Mouse (Mus musculus) limb, embryonic 11.5 days (tissue): Measurements from ENCODE around the gene Gm16181. TPM values are rescaled to one million over a fixed set of nuclear protein-coding genes. Genes with fewer than 3 reads are reported as not detected.
"Not testable (repeated sequence)": the region's sequence is repeated elsewhere in the genome, so short reads cannot be mapped to it uniquely, and the experiment has no call there.

Experiments
- ATAC-seq: fragments of 200-750 bp; cut with Nextera tagmentation; 2 replicates; pipeline ENCODE4 v1.8.0; 2017; ENCODE audit warnings: low read depth; ENCODE audit not compliant: insufficient number of reproducible peaks, low FRiP score, low TSS enrichment
- DNase-seq: peaks from one replicate; pipeline ENCODE4 v3.0.0-alpha.2; 2015; ENCODE audit warnings: low spot score
- H3K27ac ChIP-seq: fragments of 300-500 bp; sonication (generic); replicated peaks from 2 replicates; pipeline ENCODE4 v1.5.1; 2014; ENCODE audit warnings: low read depth, mild to moderate bottlenecking, low read length
- H3K27me3 ChIP-seq: fragments of 300-500 bp; sonication (generic); 2 replicates; pipeline ENCODE4 v1.6.1; 2014; ENCODE audit warnings: mild to moderate bottlenecking, low read length, mixed read lengths; ENCODE audit not compliant: control insufficient read depth, insufficient read depth
- H3K36me3 ChIP-seq: fragments of 300-500 bp; sonication (generic); 2 replicates; pipeline ENCODE4 v1.6.1; 2014; ENCODE audit warnings: mild to moderate bottlenecking, low read length, moderate library complexity, mixed read lengths; ENCODE audit not compliant: control insufficient read depth, insufficient read depth
- H3K4me1 ChIP-seq: fragments of 300-500 bp; sonication (generic); 2 replicates; pipeline ENCODE4 v1.6.1; 2014; ENCODE audit warnings: low read length, mixed read lengths; ENCODE audit not compliant: control insufficient read depth, insufficient read depth
- H3K4me2 ChIP-seq: fragments of 300-500 bp; sonication (generic); 2 replicates; pipeline ENCODE4 v1.6.1; 2014; ENCODE audit warnings: low read depth, mild to moderate bottlenecking, moderate library complexity; ENCODE audit not compliant: severe bottlenecking
- H3K4me3 ChIP-seq: fragments of 300-500 bp; sonication (generic); 2 replicates; pipeline ENCODE4 v1.5.1; 2014; ENCODE audit warnings: low read depth, low read length
- H3K9ac ChIP-seq: fragments of 300-500 bp; sonication (generic); 2 replicates; pipeline ENCODE4 v1.6.1; 2014; ENCODE audit warnings: mild to moderate bottlenecking, low read length
- H3K9me3 ChIP-seq: fragments of 300-500 bp; sonication (generic); 2 replicates; pipeline ENCODE4 v1.6.1; 2016; ENCODE audit warnings: low read length; ENCODE audit not compliant: control insufficient read depth
- WGBS: fragments of 180-500 bp; shearing (Covaris S2); extraction: QIAGEN DNeasy Blood & Tissue Kit; methylation state at CpG from one replicate; pipeline ENCODE4 v1.1.7; 2014; 5-methylcytosine and 5-hydroxymethylcytosine counted together
- polyA plus RNA-seq: library from polyadenylated mRNA; unstranded; fragments of >200 nt; fragmentation: Nextera tagmentation; extraction: Ambion mirVana; gene quantifications from 2 replicates; pipeline ENCODE4 v1.2.1, GENCODE M21; 2014

Gm16181 gene
- polyA plus RNA-seq, 1 experiment from 2014 or later = not detected

DNA sequence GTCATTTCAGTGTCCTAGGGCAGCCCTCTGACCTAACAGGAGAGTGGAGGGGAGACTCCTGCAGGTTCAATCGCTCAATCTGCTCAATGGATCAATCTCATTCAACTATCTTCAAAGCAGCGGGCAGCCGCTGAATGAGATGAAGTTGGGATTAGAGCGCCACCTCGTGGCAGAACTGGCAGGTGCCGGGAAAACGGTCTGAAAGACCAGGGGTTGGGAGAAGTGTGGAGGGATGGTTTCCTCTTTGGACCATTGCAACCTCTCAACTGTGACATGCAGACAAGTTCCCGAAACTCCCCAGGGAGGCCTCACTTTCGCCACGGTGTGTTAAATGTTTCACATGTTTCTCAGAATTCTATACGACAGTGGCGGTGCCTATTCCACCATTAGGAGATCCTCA, 11.4 kb downstream of the Gm16181 start:
- H3K4me1 ChIP-seq = 0 out of 2 replicates have a peak, but pooled peaks cover 3% of the 10 kb centered on the region
- 14% methylated on average over 12 of the region's 12 CpGs for WGBS
- no peaks in the 10 kb centered on the region for H3K27me3 ChIP-seq
- H3K9me3 ChIP-seq = no peaks in the 10 kb centered on the region
- no peak overlapping the region for H3K27ac ChIP-seq
- H3K4me3 ChIP-seq = no peak overlapping the region
- no peak for ATAC-seq
- peak; percentile 94 for DNase-seq
- no peak overlapping the region for H3K9ac ChIP-seq
- H3K36me3 ChIP-seq = peaks cover 10% of the 10 kb centered on the region; the same call in 1 of the 2 replicates
- no peak overlapping the region for H3K4me2 ChIP-seq

DNA sequence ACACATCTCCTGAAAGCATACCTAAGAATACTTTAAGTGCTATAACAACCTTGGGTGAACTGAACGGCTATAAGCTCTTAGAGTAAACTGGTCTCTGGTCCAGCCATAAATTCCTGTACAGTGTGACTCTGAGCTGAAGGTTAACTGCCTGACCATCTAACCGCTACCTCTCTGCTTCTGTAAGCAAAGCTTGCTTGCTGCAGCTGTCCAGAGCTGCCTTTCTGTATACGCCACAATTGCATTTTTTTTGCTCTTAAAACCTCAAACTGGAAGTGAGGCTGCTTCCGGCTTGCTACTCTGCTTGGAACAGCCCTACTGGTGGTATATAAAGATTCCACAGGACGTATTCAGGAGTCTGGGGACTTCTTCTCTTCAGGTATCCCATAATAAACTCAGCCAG, 12.0 kb downstream of the Gm16181 start:
- Histone ChIP-seq H3K9me3 (no peaks in the 10 kb centered on the region), H3K4me2 (no peak overlapping the region), H3K9ac (no peak overlapping the region), H3K4me1 (0 out of 2 replicates have a peak, but pooled peaks cover 3% of the 10 kb centered on the region), H3K27me3 (no peaks in the 10 kb centered on the region), H3K27ac (no peak overlapping the region), H3K4me3 (no peak overlapping the region), H3K36me3 (peaks cover 9% of the 10 kb centered on the region; the same call in 1 of the 2 replicates)
- no peak for DNase-seq
- ATAC-seq = no peak
- 86% methylated on average over 5 of the region's 5 CpGs for WGBS

DNA sequence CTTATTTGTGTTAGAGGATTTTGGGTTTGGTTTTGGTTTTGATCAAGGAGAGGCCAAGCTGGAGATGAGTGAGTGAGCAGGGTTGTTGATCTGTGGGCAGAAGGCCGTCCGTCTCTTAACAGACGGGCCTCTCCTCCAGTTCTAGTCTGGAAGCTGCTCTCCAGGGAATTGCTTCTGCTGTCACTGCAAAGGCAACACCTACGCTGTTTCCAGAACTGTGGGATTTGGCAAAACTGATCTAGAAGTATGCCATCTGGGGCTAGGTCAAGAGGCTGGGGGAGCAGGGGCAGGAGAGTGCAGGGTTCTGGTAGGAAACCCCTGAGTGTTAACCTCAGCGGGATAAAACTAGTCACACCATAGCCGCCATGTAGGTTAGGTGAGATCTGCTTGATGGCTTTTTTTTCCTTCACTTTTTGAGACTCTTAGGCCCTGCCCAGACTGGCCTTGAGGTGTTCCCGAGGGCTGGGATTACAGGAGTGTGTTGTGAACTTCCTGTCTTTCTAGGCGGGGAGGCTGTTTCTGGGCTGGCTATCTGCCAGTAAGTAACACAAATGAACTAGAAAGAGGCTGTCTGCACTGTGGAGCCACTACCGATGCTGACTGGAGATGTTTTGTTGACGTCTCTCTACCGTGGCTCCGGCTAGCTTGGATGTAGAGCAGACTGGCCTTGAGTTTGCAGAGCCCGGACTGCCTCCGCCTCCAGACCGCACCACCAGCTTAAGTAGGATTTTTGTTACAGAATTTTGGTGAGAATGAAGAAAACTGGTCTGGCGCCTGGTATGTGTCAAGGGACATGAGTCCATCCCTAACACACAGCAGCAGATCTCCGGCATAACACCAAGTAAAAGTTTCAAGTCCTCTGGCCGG, 12.7 kb downstream of the Gm16181 start, which contains the start of gene Atp6v1g2:
Gene Atp6v1g2 (plus strand): TSS at position 547 of the 867 bp plus-strand sequence.
- peak within 1 kb of the TSS; percentile 89 for H3K4me2 ChIP-seq
- no peak for ATAC-seq
- DNase-seq = no peak
- no peaks in the 10 kb centered on the region for H3K27me3 ChIP-seq
- H3K9ac ChIP-seq = no peak within 1 kb of the TSS; the same call in 1 of the 2 replicates
- peaks cover 8% of the 10 kb centered on the region; the same call in 1 of the 2 replicates for H3K36me3 ChIP-seq
- H3K9me3 ChIP-seq = no peaks in the 10 kb centered on the region
- H3K27ac ChIP-seq = 0 out of 2 replicates have a peak within 1 kb of the TSS, but pooled peaks have one; percentile 21
- peak within 1 kb of the TSS; percentile 49 for H3K4me3 ChIP-seq
- H3K4me1 ChIP-seq = 0 out of 2 replicates have a peak, but pooled peaks cover 3% of the 10 kb centered on the region
- WGBS = 85% methylated on average over 18 of the region's 18 CpGs

DNA sequence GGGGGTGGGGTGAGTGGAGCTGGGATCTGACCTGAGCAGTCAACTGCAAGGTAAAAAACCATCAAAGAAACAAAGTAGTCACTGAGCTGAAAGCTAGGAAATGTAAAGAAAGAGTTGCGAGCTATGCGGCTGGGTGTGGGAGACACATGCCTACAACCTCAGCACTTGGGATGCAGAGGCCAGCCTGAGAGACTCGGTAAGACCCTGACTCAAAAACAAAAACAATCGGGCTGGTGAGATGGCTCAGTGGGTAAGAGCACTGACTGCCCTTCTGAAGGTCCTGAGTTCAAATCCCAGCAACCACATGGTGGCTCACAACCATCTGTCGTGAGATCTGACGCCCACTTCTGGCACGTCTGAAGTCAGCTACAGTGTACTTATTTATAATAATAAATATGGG, 13.5 kb downstream of the Gm16181 start:
- not testable (repeated sequence) for H3K9ac ChIP-seq, H3K36me3 ChIP-seq, ATAC-seq, H3K27ac ChIP-seq, DNase-seq, H3K27me3 ChIP-seq, H3K9me3 ChIP-seq, H3K4me1 ChIP-seq
- WGBS = 92% methylated on average over 7 of the region's 7 CpGs
- Histone ChIP-seq H3K4me3 (peak overlapping the region; percentile 49; the same call in 1 of the 2 replicates), H3K4me2 (peak overlapping the region; percentile 89; the same call in 1 of the 2 replicates)

DNA sequence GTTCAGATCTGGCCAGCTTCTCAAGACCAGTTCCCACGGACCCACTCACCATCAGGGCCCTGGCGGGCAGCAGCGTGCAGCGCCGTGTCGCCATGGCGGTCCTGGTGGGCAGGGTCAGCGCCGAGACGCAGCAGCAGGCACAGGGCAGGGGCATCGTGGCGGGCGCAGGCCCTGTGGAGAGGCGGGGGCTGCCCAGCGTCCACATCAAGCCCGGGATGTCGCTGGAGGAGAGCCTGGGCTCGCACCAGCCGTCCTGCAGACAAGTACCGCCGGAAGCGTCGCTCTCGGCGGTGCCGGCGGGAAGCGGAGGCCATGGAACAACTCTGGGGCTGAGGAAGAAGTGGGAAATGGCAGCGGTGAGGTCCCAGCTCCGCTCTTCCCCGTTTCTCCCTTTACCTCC, 14.3 kb downstream of the Gm16181 start:
- Histone ChIP-seq H3K9ac (peak overlapping the region; percentile 91), H3K4me3 (peak overlapping the region; percentile 49), H3K9me3 (no peaks in the 10 kb centered on the region), H3K36me3 (peaks cover under 1% of the 10 kb centered on the region; the same call in 1 of the 2 replicates), H3K4me2 (peak overlapping the region; percentile 89), H3K4me1 (0 out of 2 replicates have a peak, but pooled peaks cover 3% of the 10 kb centered on the region), H3K27ac (peak overlapping the region; percentile 84), H3K27me3 (no peaks in the 10 kb centered on the region)
- ATAC-seq (0 out of 2 replicates have a peak, but pooled peaks have one; percentile 8), DNase-seq (peak; percentile 72)
- 5% methylated on average over 31 of the region's 31 CpGs for WGBS

DNA sequence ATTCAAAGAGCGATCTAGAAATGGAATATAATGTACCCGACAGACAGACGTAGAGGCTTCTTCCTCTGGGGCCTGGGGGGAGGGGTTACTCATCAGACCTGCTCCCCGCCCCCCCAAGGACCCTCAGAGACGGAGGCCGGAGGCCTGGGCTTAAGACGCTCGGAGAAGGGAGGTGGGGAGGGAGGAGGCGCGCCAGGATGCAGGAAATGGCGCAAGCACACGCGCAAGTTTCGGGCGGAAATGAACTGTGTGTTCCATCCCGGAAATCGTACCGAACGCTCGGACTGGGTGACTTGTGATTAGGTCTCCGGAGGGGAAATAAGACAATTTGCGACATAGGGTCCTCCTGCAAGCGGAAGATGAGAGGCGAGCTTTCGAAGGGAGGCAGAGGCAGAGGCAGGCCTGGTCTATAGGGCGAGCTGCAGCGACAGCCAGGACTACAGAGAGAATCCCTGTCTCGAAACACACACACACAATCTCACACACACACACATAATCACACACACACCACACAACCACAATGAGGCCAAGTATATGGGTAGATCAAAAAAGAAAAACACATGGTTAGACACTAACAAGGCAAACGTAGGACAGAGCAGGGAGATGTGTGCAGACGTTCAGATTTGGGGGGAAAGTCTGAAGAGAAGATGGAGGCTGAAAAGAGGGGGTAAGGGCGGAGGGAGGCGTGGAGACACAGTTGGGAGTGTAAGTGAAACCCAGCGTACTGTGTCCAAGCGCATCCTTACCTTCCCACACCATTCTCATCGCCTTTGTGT, 15.2 kb downstream of the Gm16181 start, which contains the start of gene Nfkbil1:
Gene Nfkbil1 (minus strand): TSS at position 179 of the 776 bp plus-strand sequence.
- Histone ChIP-seq H3K9ac (peak within 1 kb of the TSS; percentile 91), H3K9me3 (no peaks in the 10 kb centered on the region), H3K27me3 (no peaks in the 10 kb centered on the region), H3K4me3 (peak within 1 kb of the TSS; percentile 49), H3K4me1 (peaks cover 7% of the 10 kb centered on the region; the same call in 1 of the 2 replicates), H3K36me3 (no peaks in the 10 kb centered on the region; the same call in 1 of the 2 replicates), H3K4me2 (peak within 1 kb of the TSS; percentile 89), H3K27ac (peak within 1 kb of the TSS; percentile 84)
- DNase-seq = peak; percentile 88
- ATAC-seq = peak; percentile 65
- WGBS = 2% methylated on average over 35 of the region's 35 CpGs

DNA sequence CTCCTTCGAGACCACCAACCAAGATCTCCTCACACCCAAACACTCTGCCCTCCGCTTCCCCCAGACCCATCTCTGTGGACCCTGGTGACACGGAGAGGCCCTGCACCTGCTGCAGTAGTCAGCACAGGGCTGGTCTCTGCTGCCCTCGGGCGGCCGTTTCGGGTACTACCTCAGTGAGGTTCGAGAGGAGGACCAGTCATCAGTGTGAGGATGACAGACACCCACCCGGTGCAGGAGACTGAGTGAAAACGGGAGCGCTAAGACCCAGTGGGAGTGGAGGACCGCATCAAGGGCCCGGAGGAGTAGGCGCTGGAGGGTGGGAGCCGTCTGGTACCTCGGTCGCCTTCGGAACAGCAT, 15.7 kb downstream of the Gm16181 start:
- WGBS = 1% methylated on average over 18 of the region's 18 CpGs
- Histone ChIP-seq H3K4me3 (peak overlapping the region; percentile 49), H3K4me1 (peaks cover 8% of the 10 kb centered on the region; the same call in 1 of the 2 replicates), H3K27ac (peak overlapping the region; percentile 84), H3K36me3 (no peaks in the 10 kb centered on the region; the same call in 1 of the 2 replicates), H3K9ac (no peak overlapping the region), H3K9me3 (no peaks in the 10 kb centered on the region), H3K27me3 (no peaks in the 10 kb centered on the region), H3K4me2 (peak overlapping the region; percentile 89)
- peak; percentile 67 for ATAC-seq
- peak; percentile 100 for DNase-seq

DNA sequence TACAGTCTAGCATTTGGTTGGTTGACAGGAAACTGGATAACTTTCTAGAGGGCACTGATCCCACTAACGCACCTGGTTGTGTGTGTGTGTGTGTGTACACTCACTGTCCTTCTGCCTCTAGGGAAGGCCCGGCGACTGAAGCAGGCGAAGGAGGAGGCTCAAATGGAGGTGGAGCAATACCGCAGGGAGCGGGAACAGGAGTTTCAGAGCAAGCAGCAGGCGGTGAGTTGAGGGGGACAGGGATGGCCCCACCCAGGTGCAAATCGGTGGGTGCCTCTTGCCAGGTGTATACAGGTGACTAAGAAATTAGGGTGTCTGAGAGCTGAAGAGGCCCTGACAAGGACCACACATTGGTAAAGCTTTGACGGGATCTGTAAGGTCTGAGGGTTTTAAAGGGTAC, 16.4 kb downstream of the Gm16181 start:
- Histone ChIP-seq H3K4me3 (no peak overlapping the region), H3K27ac (no peak overlapping the region), H3K4me2 (no peak overlapping the region; the same call in 1 of the 2 replicates), H3K27me3 (no peaks in the 10 kb centered on the region), H3K9me3 (no peaks in the 10 kb centered on the region), H3K9ac (no peak overlapping the region), H3K36me3 (no peaks in the 10 kb centered on the region; the same call in 1 of the 2 replicates), H3K4me1 (peaks cover 8% of the 10 kb centered on the region; the same call in 1 of the 2 replicates)
- WGBS = 73% methylated on average over 9 of the region's 9 CpGs
- DNase-seq = no peak
- no peak for ATAC-seq
